Mouse (Mus musculus) 416B (cell line): ENCODE results near the gene Zc3h7a.
A peak's percentile ranks its signal among the peaks of the same experiment; 100 is the strongest.
"Not testable (repeated sequence)": the region's sequence is repeated elsewhere in the genome, so short reads cannot be mapped to it uniquely, and the experiment has no call there.

Source experiments
- DNase-seq: peaks from one replicate; pipeline ENCODE4 v3.0.0; 2011; ENCODE audit warnings: low read depth

The Zc3h7a gene

GRCm38 (mm10) chr16:11143706-11144483 is 32.3 kb downstream of the Zc3h7a start:
- not testable (repeated sequence) for DNase-seq

GRCm38 (mm10) chr16:11134348-11135344 is 41.5 kb downstream of the Zc3h7a start, which contains the start of gene Txndc11:
Gene Txndc11 (minus strand): TSS chr16:11134650.
- DNase-seq: peak; percentile 98

- DNase-seq: peak; percentile 42
Observed at GRCm38 (mm10) chr16:11133476-11134347, 42.5 kb downstream of the Zc3h7a start.

- peak; percentile 13 for DNase-seq
Observed at GRCm38 (mm10) chr16:11132839-11133238, 43.4 kb downstream of the Zc3h7a start.

- no peak for DNase-seq
Observed at GRCm38 (mm10) chr16:11128301-11128700, 47.9 kb downstream of the Zc3h7a start.

- DNase-seq: no peak
Observed at GRCm38 (mm10) chr16:11125371-11125770, 50.8 kb downstream of the Zc3h7a start.

GRCm38 (mm10) chr16:11124110-11124509 is 52.1 kb downstream of the Zc3h7a start:
- no peak for DNase-seq

GRCm38 (mm10) chr16:11122625-11123024 is 53.6 kb downstream of the Zc3h7a start:
- no peak for DNase-seq

GRCm38 (mm10) chr16:11109198-11109740 is 66.9 kb downstream of the Zc3h7a start:
- peak; percentile 52 for DNase-seq

- DNase-seq: no peak
Observed at GRCm38 (mm10) chr16:11104905-11105304, 71.3 kb downstream of the Zc3h7a start.

- no peak for DNase-seq
Observed at GRCm38 (mm10) chr16:11097301-11097700, 78.9 kb downstream of the Zc3h7a start.

- DNase-seq: no peak
Observed at GRCm38 (mm10) chr16:11093717-11094386, 82.3 kb downstream of the Zc3h7a start.

- DNase-seq: no peak
Observed at GRCm38 (mm10) chr16:11092523-11092922, 83.7 kb downstream of the Zc3h7a start.

- DNase-seq: no peak
Observed at GRCm38 (mm10) chr16:11092061-11092460, 84.1 kb downstream of the Zc3h7a start.

- DNase-seq: no peak
Observed at GRCm38 (mm10) chr16:11090836-11091570, 85.2 kb downstream of the Zc3h7a start.

- DNase-seq: no peak
Observed at GRCm38 (mm10) chr16:11086856-11087588, 89.2 kb downstream of the Zc3h7a start.
